ENCODE assay signal across 8 mouse cellular contexts in the genomic region with DNA sequence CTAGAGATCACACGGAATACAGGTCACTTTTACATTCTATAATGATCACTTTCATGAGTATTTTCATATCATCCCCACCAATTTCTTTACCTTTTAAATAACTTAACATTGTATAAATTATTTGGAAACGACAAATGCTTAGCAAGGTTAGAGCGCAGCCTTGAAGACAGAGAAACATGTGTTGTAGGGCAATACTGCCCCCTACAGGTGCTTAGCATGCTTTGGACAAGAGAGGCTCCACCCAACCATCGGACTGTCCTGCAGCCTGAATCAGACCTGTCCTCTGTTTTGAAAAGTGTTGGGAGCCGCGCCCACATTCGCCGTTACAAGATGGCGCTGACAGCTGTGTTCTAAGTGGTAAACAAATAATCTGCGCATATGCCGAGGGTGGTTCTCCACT. TPM values are rescaled to one million over a fixed set of nuclear protein-coding genes. Genes with fewer than 3 reads are reported as not detected.
DNase-seq lines count a peak whose midpoint lies in the region; ATAC-seq and TF ChIP-seq lines count a peak whose summit lies in the region.

No protein-coding gene starts in this region.

- H3K4me2 ChIP-seq in liver, postnatal 0 days (ENCODE audit: low read depth, low read length), result no peak overlapping the region

- no peak for TF ChIP-seq EP300 in liver, postnatal 0 days (IDR thresholded peaks at IDR 0.05; ENCODE audit: low read depth)

- no peak overlapping the region for H3K4me3 ChIP-seq in liver, postnatal 0 days (ENCODE audit: low read depth, low read length)

- H3K27me3 ChIP-seq in liver, postnatal 0 days (ENCODE audit: insufficient read depth, low read length), result no peaks in the 10 kb centered on the region

- no peaks in the 10 kb centered on the region for H3K36me3 ChIP-seq in liver, postnatal 0 days (replicated peaks; ENCODE audit: insufficient read depth, low read length)

- H3K27ac ChIP-seq in liver, postnatal 0 days (ENCODE audit: low read depth), result no peak overlapping the region

- no peaks in the 10 kb centered on the region for H3K9me3 ChIP-seq in liver, postnatal 0 days (ENCODE audit: low read length)

- peak; percentile 12 for DNase-seq in cerebellum, adult 11-12 months
- no peak for DNase-seq in cerebellum, postnatal 4 days (ENCODE audit: low spot score in 2 of 2)
- DNase-seq in B cell, adult 2 months, result peak; percentile 71 to 74
- peak; percentile 40 for DNase-seq in adrenal gland, postnatal 25 days
- DNase-seq in liver, postnatal 0 days, result no peak
- no peak for DNase-seq in MN1 (ENCODE audit: low spot score)
- DNase-seq in left cerebral cortex, adult 11 months (ENCODE audit: low spot score), result no peak
- no peak for DNase-seq in layer of hippocampus, adult 9-11 months

- TF ChIP-seq CTCF in liver, postnatal 0 days (IDR thresholded peaks at IDR 0.05; ENCODE audit: low read depth), result peak; percentile 41

- no peak overlapping the region for H3K9ac ChIP-seq in liver, postnatal 0 days (replicated peaks)

- no peak for ATAC-seq in liver, postnatal 0 days

- H3K4me1 ChIP-seq in liver, postnatal 0 days (ENCODE audit: insufficient read depth), result peaks cover 2% of the 10 kb centered on the region; the same call in 1 of the 2 replicates

- WGBS in liver, postnatal 0 days (ENCODE audit: insufficient replicate concordance), result 91% methylated on average over 9 of the region's 11 CpGs

RNA-seq across cellular contexts. Expression of a gene that starts 24.8 kb away (rescaled TPM):
- 47.5 and 79.0 TPM in 2 replicates for total RNA-seq in adrenal gland, postnatal 25 days (2021)
- polyA plus RNA-seq in liver, postnatal 0 days (2015; fragmentation: Nextera tagmentation; extraction: Ambion mirVana), result 73.3 and 76.3 TPM in 2 replicates

RNA-seq across cellular contexts. Expression of a gene that starts 44.0 kb away (rescaled TPM):
- total RNA-seq in adrenal gland, postnatal 25 days (2021), result 43.6 and 45.5 TPM in 2 replicates
- 63.7 and 71.9 TPM in 2 replicates for polyA plus RNA-seq in liver, postnatal 0 days (2015; fragmentation: Nextera tagmentation; extraction: Ambion mirVana)

RNA-seq across cellular contexts. Expression of a gene that starts 52.1 kb away (rescaled TPM):
- 87.0 and 93.2 TPM in 2 replicates for total RNA-seq in adrenal gland, postnatal 25 days (2021)
- polyA plus RNA-seq in liver, postnatal 0 days (2015; fragmentation: Nextera tagmentation; extraction: Ambion mirVana), result 16.0 and 17.4 TPM in 2 replicates

Comparison
In these comparisons a context has a peak if more than half of its experiments do, and no peak if none do; other contexts are left out.
1. DNase-seq: peak in cerebellum, adult 11-12 months (single experiment), B cell, adult 2 months (2 of 2) and adrenal gland, postnatal 25 days (single experiment); none in cerebellum, postnatal 4 days (0 of 2), liver, postnatal 0 days (single experiment), MN1 (single experiment), left cerebral cortex, adult 11 months (single experiment) and layer of hippocampus, adult 9-11 months (single experiment).